Mouse (Mus musculus) heart, embryonic 10.5 days (tissue): ENCODE measurements around the gene Rhox11. TPM values are rescaled to one million over a fixed set of nuclear protein-coding genes. Genes with fewer than 3 reads are reported as not detected.
"Not testable (repeated sequence)": the region's sequence is repeated elsewhere in the genome, so short reads cannot be mapped to it uniquely, and the experiment has no call there.

Experiments used
- DNase-seq: peaks from one replicate; pipeline ENCODE4 v3.0.0-alpha.2; 2017; ENCODE audit warnings: low spot score
- H3K27ac ChIP-seq: fragments of 300-500 bp; sonication (generic); 2 replicates; pipeline ENCODE4 v1.5.1; 2016; ENCODE audit warnings: mild to moderate bottlenecking
- H3K27me3 ChIP-seq: fragments of 300-500 bp; sonication (generic); 2 replicates; pipeline ENCODE4 v1.6.1; 2016; ENCODE audit warnings: mild to moderate bottlenecking; ENCODE audit not compliant: poor library complexity, insufficient read depth, severe bottlenecking
- H3K36me3 ChIP-seq: fragments of 300-500 bp; sonication (generic); 2 replicates; pipeline ENCODE4 v1.6.1; 2016; ENCODE audit warnings: mild to moderate bottlenecking, moderate library complexity
- H3K4me1 ChIP-seq: fragments of 300-500 bp; sonication (generic); 2 replicates; pipeline ENCODE4 v1.6.1; 2016; ENCODE audit warnings: mild to moderate bottlenecking
- H3K4me3 ChIP-seq: fragments of 300-500 bp; sonication (generic); 2 replicates; pipeline ENCODE4 v1.5.1; 2016; ENCODE audit warnings: mild to moderate bottlenecking, moderate library complexity
- H3K9me3 ChIP-seq: fragments of 300-500 bp; sonication (generic); 2 replicates; pipeline ENCODE4 v1.6.1; 2016; ENCODE audit warnings: mild to moderate bottlenecking, moderate library complexity
- WGBS: fragments of 180-500 bp; shearing (Covaris S2); methylation state at CpG from one replicate; pipeline ENCODE4 v1.1.7; 2016; 5-methylcytosine and 5-hydroxymethylcytosine counted together
- polyA plus RNA-seq: library from polyadenylated mRNA; unstranded; fragments of >200 nt; fragmentation: Nextera tagmentation; extraction: Ambion mirVana; gene quantifications from 2 replicates; pipeline ENCODE4 v1.2.1, GENCODE M21; 2016

Rhox11 gene
- not detected in 2 replicates for polyA plus RNA-seq

- H3K4me1 ChIP-seq = no peaks in the 10 kb centered on the region
- no peaks in the 10 kb centered on the region for H3K27me3 ChIP-seq
- WGBS = 82% methylated on average over 9 of the region's 9 CpGs
- no peak within 1 kb of the TSS for H3K27ac ChIP-seq
- DNase-seq = no peak
- H3K36me3 ChIP-seq = no peaks in the 10 kb centered on the region
- no peak within 1 kb of the TSS for H3K4me3 ChIP-seq
- H3K9me3 ChIP-seq = no peaks in the 10 kb centered on the region
These were observed at the start of gene Rhox11 for GRCm38 (mm10) chrX:38085041-38085440. TSS of gene Rhox11 (minus strand) at chrX:38085141.

- Histone ChIP-seq H3K4me1 (no peaks in the 10 kb centered on the region), H3K36me3 (no peaks in the 10 kb centered on the region), H3K4me3 (no peak overlapping the region), H3K9me3 (peaks cover 17% of the 10 kb centered on the region; the same call in 1 of the 2 replicates), H3K27ac (no peak overlapping the region), H3K27me3 (no peaks in the 10 kb centered on the region)
- 80% methylated on average over 34 of the region's 34 CpGs for WGBS
- no peak for DNase-seq
These were observed 36.5 kb upstream of the Rhox11 start for GRCm38 (mm10) chrX:38121478-38121877.

GRCm38 (mm10) chrX:38120982-38121381 is 36.0 kb upstream of the Rhox11 start, which contains the start of gene Rhox13:
TSS of gene Rhox13 (plus strand) at chrX:38121219.
- Histone ChIP-seq H3K4me3 (no peak within 1 kb of the TSS), H3K9me3 (peaks cover 17% of the 10 kb centered on the region; the same call in 1 of the 2 replicates), H3K4me1 (no peaks in the 10 kb centered on the region), H3K27ac (no peak within 1 kb of the TSS), H3K27me3 (no peaks in the 10 kb centered on the region), H3K36me3 (no peaks in the 10 kb centered on the region)
- WGBS = 90% methylated on average over 20 of the region's 20 CpGs
- no peak for DNase-seq

GRCm38 (mm10) chrX:38110807-38111206 is 25.9 kb upstream of the Rhox11 start, which contains the start of gene Rhox12:
TSS of gene Rhox12 (minus strand) at chrX:38110907.
- WGBS = 70% methylated on average over 4 of the region's 4 CpGs

GRCm38 (mm10) chrX:38084226-38084625 is 715 bp downstream of the Rhox11 start:
- Histone ChIP-seq H3K4me1 (no peaks in the 10 kb centered on the region), H3K4me3 (no peak overlapping the region), H3K27me3 (no peaks in the 10 kb centered on the region), H3K27ac (no peak overlapping the region), H3K9me3 (no peaks in the 10 kb centered on the region), H3K36me3 (no peaks in the 10 kb centered on the region)
- 18% methylated on average over 12 of the region's 12 CpGs for WGBS
- DNase-seq = no peak

More at GRCm38 (mm10) chrX:38110807-38111206, 25.9 kb upstream of the Rhox11 start, which contains the start of gene Rhox12:
- Histone ChIP-seq H3K27ac (no peak within 1 kb of the TSS), H3K4me3 (no peak within 1 kb of the TSS), H3K27me3 (no peaks in the 10 kb centered on the region), H3K9me3 (no peaks in the 10 kb centered on the region), H3K4me1 (no peaks in the 10 kb centered on the region), H3K36me3 (no peaks in the 10 kb centered on the region)
- no peak for DNase-seq

GRCm38 (mm10) chrX:38066175-38066574 is 18.8 kb downstream of the Rhox11 start, which contains the start of gene Rhox10:
TSS of gene Rhox10 (plus strand) at chrX:38066475.
- H3K9me3 ChIP-seq = no peaks in the 10 kb centered on the region
- no peak within 1 kb of the TSS for H3K4me3 ChIP-seq
- H3K4me1 ChIP-seq = no peaks in the 10 kb centered on the region
- no peaks in the 10 kb centered on the region for H3K36me3 ChIP-seq
- no peak for DNase-seq
- 82% methylated on average over 11 of the region's 11 CpGs for WGBS
- no peaks in the 10 kb centered on the region for H3K27me3 ChIP-seq
- H3K27ac ChIP-seq = no peak within 1 kb of the TSS

GRCm38 (mm10) chrX:38061544-38061943 is 23.4 kb downstream of the Rhox11 start:
- Histone ChIP-seq H3K4me1 (no peaks in the 10 kb centered on the region), H3K27ac (no peak overlapping the region), H3K27me3 (no peaks in the 10 kb centered on the region), H3K9me3 (no peaks in the 10 kb centered on the region), H3K4me3 (no peak overlapping the region), H3K36me3 (no peaks in the 10 kb centered on the region)
- no peak for DNase-seq
- 0% methylated on average over 1 of the region's 1 CpGs for WGBS

- not testable (repeated sequence) for H3K4me3 ChIP-seq, DNase-seq, H3K36me3 ChIP-seq, H3K27ac ChIP-seq, H3K27me3 ChIP-seq, H3K4me1 ChIP-seq, H3K9me3 ChIP-seq
These were observed 41.9 kb downstream of the Rhox11 start, which contains the start of gene Btg1-ps2 for GRCm38 (mm10) chrX:38043014-38043413. TSS of gene Btg1-ps2 (minus strand) at chrX:38043114.

GRCm38 (mm10) chrX:38039666-38040065 is 45.3 kb downstream of the Rhox11 start:
- H3K4me3 ChIP-seq = no peak overlapping the region
- 82% methylated on average over 5 of the region's 5 CpGs for WGBS
- H3K27ac ChIP-seq = no peak overlapping the region
- H3K9me3 ChIP-seq = no peaks in the 10 kb centered on the region
- no peaks in the 10 kb centered on the region for H3K4me1 ChIP-seq
- H3K36me3 ChIP-seq = no peaks in the 10 kb centered on the region
- no peak for DNase-seq
- H3K27me3 ChIP-seq = no peaks in the 10 kb centered on the region

GRCm38 (mm10) chrX:38033841-38034240 is 51.1 kb downstream of the Rhox11 start:
- no peaks in the 10 kb centered on the region for H3K36me3 ChIP-seq
- H3K4me1 ChIP-seq = no peaks in the 10 kb centered on the region
- H3K9me3 ChIP-seq = no peaks in the 10 kb centered on the region
- no peaks in the 10 kb centered on the region for H3K27me3 ChIP-seq
- no peak overlapping the region for H3K4me3 ChIP-seq
- H3K27ac ChIP-seq = no peak overlapping the region
- WGBS = 60% methylated on average over 2 of the region's 2 CpGs
- DNase-seq = no peak

Other genes with a start within 250 kb of the Rhox11 start
- gene Rhox8, start 206.2 kb downstream of the Rhox11 start, polyA plus RNA-seq = not detected in 2 replicates
- not detected in 2 replicates for gene Rhox7b, start 187.9 kb downstream of the Rhox11 start, polyA plus RNA-seq
- not detected in 2 replicates for gene Rhox9, start 183.4 kb downstream of the Rhox11 start, polyA plus RNA-seq
- gene Btg1-ps1, start 66.3 kb downstream of the Rhox11 start, polyA plus RNA-seq = not detected in 2 replicates
- gene Btg1-ps2, start 42.0 kb downstream of the Rhox11 start, polyA plus RNA-seq = not detected in 2 replicates
- gene Rhox10, start 18.7 kb downstream of the Rhox11 start, polyA plus RNA-seq = not detected in 2 replicates
- gene Rhox12, start 25.8 kb upstream of the Rhox11 start, polyA plus RNA-seq = not detected in 2 replicates
- gene Rhox13, start 36.1 kb upstream of the Rhox11 start, polyA plus RNA-seq = not detected in 2 replicates
- gene Zbtb33, start 104.7 kb upstream of the Rhox11 start, polyA plus RNA-seq = 1.9 and 5.0 TPM in 2 replicates
- 18.0 and 24.5 TPM in 2 replicates for gene Tmem255a, start 167.3 kb upstream of the Rhox11 start, polyA plus RNA-seq
- not detected in 2 replicates for gene Atp1b4, start 231.0 kb upstream of the Rhox11 start, polyA plus RNA-seq